Mouse (Mus musculus): ENCODE measurements at regions not wholly inside any gene's neighbourhood (a gene's known extent, or its start where the extent isn't known, plus 50 kb on each side); places are given as distances from the start of the nearest gene placed in this dataset.

GRCm38 (mm10) chr4:31612825-31613514 is 350.9 kb upstream of the Map3k7 start:
- DNase-seq (ENCODE audit: low read depth, low spot score): no peak

- DNase-seq (ENCODE audit: low read depth, low spot score): no peak
These were observed 346.3 kb upstream of the Map3k7 start for GRCm38 (mm10) chr4:31617572-31617971.

- no peak for DNase-seq (ENCODE audit: low read depth, low spot score)
These were observed 345.9 kb upstream of the Map3k7 start for GRCm38 (mm10) chr4:31618026-31618425.

- no peak for DNase-seq (ENCODE audit: low read depth, low spot score)
These were observed 342.7 kb upstream of the Map3k7 start for GRCm38 (mm10) chr4:31621205-31621604.

GRCm38 (mm10) chr4:31627053-31627452 is 336.8 kb upstream of the Map3k7 start:
- DNase-seq (ENCODE audit: low read depth, low spot score): no peak

GRCm38 (mm10) chr4:31627777-31628176 is 336.1 kb upstream of the Map3k7 start:
- DNase-seq (ENCODE audit: low read depth, low spot score): no peak

GRCm38 (mm10) chr4:31638564-31638963 is 325.3 kb upstream of the Map3k7 start:
- no peak for DNase-seq (ENCODE audit: low read depth, low spot score)

GRCm38 (mm10) chr4:31642161-31642560 is 321.7 kb upstream of the Map3k7 start:
- no peak for DNase-seq (ENCODE audit: low read depth, low spot score)

- DNase-seq (ENCODE audit: low read depth, low spot score): no peak
These were observed 321.2 kb upstream of the Map3k7 start for GRCm38 (mm10) chr4:31642593-31643290.

- DNase-seq (ENCODE audit: low read depth, low spot score): no peak
These were observed 315.1 kb upstream of the Map3k7 start for GRCm38 (mm10) chr4:31648631-31649368.

GRCm38 (mm10) chr4:31655364-31656106 is 308.4 kb upstream of the Map3k7 start:
- no peak for DNase-seq (ENCODE audit: low read depth, low spot score)

GRCm38 (mm10) chr4:31656111-31656510 is 307.8 kb upstream of the Map3k7 start:
- no peak for DNase-seq (ENCODE audit: low read depth, low spot score)

GRCm38 (mm10) chr4:31658820-31659219 is 305.1 kb upstream of the Map3k7 start:
- no peak for DNase-seq (ENCODE audit: low read depth, low spot score)

- no peak for DNase-seq (ENCODE audit: low read depth, low spot score)
These were observed 303.0 kb upstream of the Map3k7 start for GRCm38 (mm10) chr4:31660896-31661295.

GRCm38 (mm10) chr4:31671530-31672170 is 292.2 kb upstream of the Map3k7 start:
- DNase-seq (ENCODE audit: low read depth, low spot score): no peak

- DNase-seq (ENCODE audit: low read depth, low spot score): no peak
These were observed 291.6 kb upstream of the Map3k7 start for GRCm38 (mm10) chr4:31672171-31672841.

GRCm38 (mm10) chr4:31672842-31673171 is 291.1 kb upstream of the Map3k7 start:
- no peak for DNase-seq (ENCODE audit: low read depth, low spot score)

GRCm38 (mm10) chr4:31679007-31679590 is 284.8 kb upstream of the Map3k7 start:
- DNase-seq (ENCODE audit: low read depth, low spot score): no peak

GRCm38 (mm10) chr4:31680958-31681357 is 282.9 kb upstream of the Map3k7 start:
- no peak for DNase-seq (ENCODE audit: low read depth, low spot score)

- DNase-seq (ENCODE audit: low read depth, low spot score): no peak
These were observed 274.8 kb upstream of the Map3k7 start for GRCm38 (mm10) chr4:31689083-31689482.
